Mouse (Mus musculus) bone marrow, adult 2 months (tissue): ENCODE measurements around the gene Nudt5.

ENCODE experiments used
- CTCF ChIP-seq: fragments of 200-500 bp; IDR thresholded peaks from 2 replicates; pipeline ENCODE4 v1.5.1; 2011; ENCODE audit warnings: low read length, control low read depth; ENCODE audit not compliant: control insufficient read depth, insufficient read depth
- POLR2A ChIP-seq: fragments of 200-500 bp; IDR thresholded peaks from 2 replicates; pipeline ENCODE4 v1.6.1; 2011; ENCODE audit warnings: low read depth, mild to moderate bottlenecking, control low read depth, low read length, borderline replicate concordance; ENCODE audit not compliant: control insufficient read depth

DNA sequence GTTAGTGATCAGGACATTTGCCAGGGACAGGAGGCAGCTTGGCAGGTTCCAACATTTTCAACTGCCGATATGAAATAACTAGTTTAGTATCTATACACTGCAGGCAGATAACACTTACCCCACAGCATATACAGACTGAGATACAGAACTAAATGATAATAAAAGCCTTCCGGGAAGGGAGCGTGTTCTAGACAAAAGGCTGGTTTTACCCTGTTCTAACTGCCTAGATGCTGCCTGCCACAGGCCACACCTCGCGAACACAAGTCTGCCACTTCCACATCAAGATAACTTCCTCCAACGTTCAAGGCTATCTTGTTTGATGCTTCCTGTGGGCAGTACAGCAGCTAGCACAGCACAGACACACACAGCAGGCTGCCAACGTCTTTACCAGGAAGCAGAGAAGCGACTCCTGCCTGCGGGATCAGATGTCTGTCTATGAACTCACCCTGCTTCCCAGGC is 43.6 kb upstream of the Nudt5 start:
- TF ChIP-seq POLR2A (no peak), CTCF (no peak)
